Mouse (Mus musculus) ovary, adult 10 weeks (tissue): Measurements from ENCODE around the gene Ciart. TPM values are rescaled to one million over a fixed set of nuclear protein-coding genes. Genes with fewer than 3 reads are reported as not detected.

Experiments
- polyA plus RNA-seq: library from polyadenylated mRNA; stranded (reverse); fragments of 350-450 nt; fragmentation: Illumina TruSeq; extraction: RNeasy Lipid Tissue Mini Kit (QIAGEN cat#74804); gene quantifications from one replicate; pipeline ENCODE4 v1.2.3, GENCODE M21; 2014

The Ciart gene
- polyA plus RNA-seq: 2.7 TPM

GRCm38 (mm10) chr3:95881979-95882815 lies at the start of gene Ciart:
Gene Ciart (minus strand): TSS chr3:95882251.

GRCm38 (mm10) chr3:95928658-95929503 lies 46.8 kb upstream of the Ciart start, which contains the start of gene Anp32e:
Gene Anp32e (plus strand): TSS chr3:95929246.

GRCm38 (mm10) chr3:95904568-95904967 lies 22.5 kb upstream of the Ciart start, which contains the start of gene Car14:
Gene Car14 (minus strand): TSS chr3:95904691.

GRCm38 (mm10) chr3:95893606-95894316 lies 11.7 kb upstream of the Ciart start, which contains the start of gene Aph1a:
Gene Aph1a (plus strand): TSS chr3:95893969.

GRCm38 (mm10) chr3:95891211-95892065 lies 9.4 kb upstream of the Ciart start, which contains the start of gene BC028528:
Gene BC028528 (minus strand): TSS chr3:95892005.

GRCm38 (mm10) chr3:95871392-95871867 lies 10.6 kb downstream of the Ciart start, which contains the start of gene Mrps21:
Gene Mrps21 (minus strand): TSS chr3:95871519.

GRCm38 (mm10) chr3:95855502-95856089 lies 26.5 kb downstream of the Ciart start, which contains the start of gene Prpf3:
Gene Prpf3 (minus strand): TSS chr3:95855885.

Other genes with a start within 250 kb of the Ciart start
- gene Mcl1, start 223.5 kb downstream of the Ciart start, polyA plus RNA-seq: 288 TPM
- 0.51 TPM for gene Adamtsl4, start 194.3 kb downstream of the Ciart start, polyA plus RNA-seq
- 5.2 TPM for gene Ecm1, start 142.7 kb downstream of the Ciart start, polyA plus RNA-seq
- gene Tars2, start 122.0 kb downstream of the Ciart start, polyA plus RNA-seq: 10.5 TPM
- 90.5 TPM for gene Rprd2, start 63.4 kb downstream of the Ciart start, polyA plus RNA-seq
- 31.2 TPM for gene Prpf3, start 26.4 kb downstream of the Ciart start, polyA plus RNA-seq
- gene Mrps21, start 10.7 kb downstream of the Ciart start, polyA plus RNA-seq: 10.7 TPM
- 70.0 TPM for gene BC028528, start 9.8 kb upstream of the Ciart start, polyA plus RNA-seq
- gene Aph1a, start 11.7 kb upstream of the Ciart start, polyA plus RNA-seq: 29.7 TPM
- gene Car14, start 22.4 kb upstream of the Ciart start, polyA plus RNA-seq: 157 TPM
- gene Anp32e, start 47.0 kb upstream of the Ciart start, polyA plus RNA-seq: 276 TPM
- gene Plekho1, start 113.8 kb upstream of the Ciart start, polyA plus RNA-seq: 12.5 TPM
- gene Vps45, start 176.2 kb upstream of the Ciart start, polyA plus RNA-seq: 51.8 TPM
- gene Otud7b, start 222.3 kb upstream of the Ciart start, polyA plus RNA-seq: 30.3 TPM